Mouse (Mus musculus) MEL (cell line): ENCODE measurements around the gene Dctn1. TPM values are rescaled to one million over a fixed set of nuclear protein-coding genes. Genes with fewer than 3 reads are reported as not detected.

Source experiments
- DNase-seq: peaks from one replicate; pipeline ENCODE4 v3.0.0; 2011; ENCODE audit warnings: low read depth, low spot score
- H3K27ac ChIP-seq: 2 replicates; pipeline ENCODE4 v1.5.1; 2012; ENCODE audit warnings: low read depth, mild to moderate bottlenecking, control low read depth, low read length, moderate library complexity; ENCODE audit not compliant: control insufficient read depth
- H3K27me3 ChIP-seq, 2 experiments: fragments of 150-350 bp in 1 of 2; sonication (generic) in 1 of 2; 2 replicates each; pipeline ENCODE4 v1.6.1; 2012; ENCODE audit warnings: low read length in 2 of 2, mild to moderate bottlenecking in 2 of 2, improper control_type of control experiment in 1 of 2, moderate library complexity in 1 of 2; ENCODE audit not compliant: insufficient read depth in 2 of 2, control insufficient read depth in 1 of 2
- H3K36me3 ChIP-seq, 2 experiments: 2 replicates each; pipeline ENCODE4 v1.6.1; 2012 to 2014; ENCODE audit warnings: low read length in 2 of 2, improper control_type of control experiment in 1 of 2, inconsistent platforms in 1 of 2, mild to moderate bottlenecking in 1 of 2; ENCODE audit not compliant: insufficient read depth in 2 of 2, control insufficient read depth in 1 of 2
- H3K4me1 ChIP-seq, 2 experiments: fragments of 150-350 bp in 1 of 2; sonication (generic) in 1 of 2; 2 replicates each; pipeline ENCODE4 v1.6.1; 2012; ENCODE audit warnings: low read length in 2 of 2, improper control_type of control experiment in 1 of 2, mild to moderate bottlenecking in 1 of 2; ENCODE audit not compliant: insufficient read depth in 2 of 2, control insufficient read depth in 1 of 2
- H3K4me3 ChIP-seq, 2 experiments: fragments of 150-350 bp in 1 of 2; sonication (generic) in 1 of 2; 2 replicates each; pipeline ENCODE4 v1.5.1; 2012; ENCODE audit warnings: low read depth in 2 of 2, low read length in 2 of 2, mild to moderate bottlenecking in 2 of 2, moderate library complexity in 2 of 2, control low read depth in 1 of 2, improper control_type of control experiment in 1 of 2; ENCODE audit not compliant: control insufficient read depth in 1 of 2, insufficient read depth in 1 of 2
- H3K79me2 ChIP-seq: 2 replicates; pipeline ENCODE4 v1.6.1; 2012; ENCODE audit warnings: mild to moderate bottlenecking, low read length, moderate library complexity; ENCODE audit not compliant: control insufficient read depth, poor library complexity, insufficient read depth
- H3K9ac ChIP-seq: 2 replicates; pipeline ENCODE4 v1.6.1; 2012; ENCODE audit warnings: low read depth, mild to moderate bottlenecking, control low read depth, low read length, moderate library complexity; ENCODE audit not compliant: control insufficient read depth, poor library complexity, severe bottlenecking
- H3K9me3 ChIP-seq: fragments of 150-350 bp; sonication (generic); replicated peaks from 2 replicates; pipeline ENCODE4 v1.6.1; 2012; ENCODE audit warnings: mild to moderate bottlenecking, low read length, improper control_type of control experiment, moderate library complexity; ENCODE audit not compliant: insufficient read depth
- CHD1 ChIP-seq: IDR thresholded peaks from 2 replicates; pipeline ENCODE4 v1.6.1; 2012; ENCODE audit warnings: low read depth, mild to moderate bottlenecking, inconsistent platforms, low read length, improper control_type of control experiment
- E2F4 ChIP-seq: IDR thresholded peaks from 2 replicates; pipeline ENCODE4 v1.6.1; 2011; ENCODE audit warnings: low read depth, low read length, improper control_type of control experiment, borderline replicate concordance
- GABPA ChIP-seq: IDR thresholded peaks from 2 replicates; pipeline ENCODE4 v1.6.1; 2012; ENCODE audit warnings: low read depth, mild to moderate bottlenecking, inconsistent platforms, low read length, improper control_type of control experiment, moderate library complexity
- GATA1 ChIP-seq: IDR thresholded peaks from 2 replicates; pipeline ENCODE4 v1.6.1; 2011; ENCODE audit warnings: low read depth, low read length, improper control_type of control experiment
- KAT2A ChIP-seq: conservative IDR thresholded peaks from 2 replicates; pipeline ENCODE4 v1.6.1; 2012; ENCODE audit warnings: low read depth, low read length, improper control_type of control experiment, inconsistent platforms
- MAFK ChIP-seq: IDR thresholded peaks from 2 replicates; pipeline ENCODE4 v1.6.1; 2011; ENCODE audit warnings: low read depth, mild to moderate bottlenecking, low read length, improper control_type of control experiment, borderline replicate concordance
- MAX ChIP-seq: IDR thresholded peaks from 2 replicates; pipeline ENCODE4 v1.6.1; 2011; ENCODE audit warnings: low read length, improper control_type of control experiment
- MEF2A ChIP-seq: IDR thresholded peaks from 2 replicates; pipeline ENCODE4 v1.6.1; 2014; ENCODE audit warnings: low read depth, mild to moderate bottlenecking, inconsistent platforms, low read length, improper control_type of control experiment; ENCODE audit not compliant: poor library complexity, insufficient replicate concordance, severe bottlenecking; ENCODE audit errors: extremely low read depth
- MXI1 ChIP-seq: IDR thresholded peaks from 2 replicates; pipeline ENCODE4 v1.6.1; 2011; ENCODE audit warnings: mild to moderate bottlenecking, low read depth, low read length, improper control_type of control experiment
- MYC ChIP-seq: IDR thresholded peaks from 2 replicates; pipeline ENCODE4 v1.6.1; 2011; ENCODE audit warnings: low read depth, mild to moderate bottlenecking, low read length, improper control_type of control experiment, moderate library complexity
- NELFE ChIP-seq: IDR thresholded peaks from 2 replicates; pipeline ENCODE4 v1.6.1; 2011; ENCODE audit warnings: low read depth, low read length, improper control_type of control experiment
- NRF1 ChIP-seq: IDR thresholded peaks from 2 replicates; pipeline ENCODE4 v1.6.1; 2014; ENCODE audit warnings: low read depth, mild to moderate bottlenecking, inconsistent platforms, low read length, improper control_type of control experiment, moderate library complexity; ENCODE audit not compliant: poor library complexity, insufficient read depth, severe bottlenecking
- POLR2A ChIP-seq, 2 experiments: IDR thresholded peaks; 2 replicates each; pipeline ENCODE4 v1.6.1; 2011 to 2012; ENCODE audit warnings: low read length in 2 of 2, mild to moderate bottlenecking in 2 of 2, control low read depth in 1 of 2, improper control_type of control experiment in 1 of 2, low read depth in 1 of 2, moderate library complexity in 1 of 2; ENCODE audit not compliant: control insufficient read depth in 1 of 2, insufficient read depth in 1 of 2, poor library complexity in 1 of 2
- POLR2AphosphoS5 ChIP-seq: IDR thresholded peaks from 2 replicates; pipeline ENCODE4 v1.6.1; 2012; ENCODE audit warnings: low read depth, borderline replicate concordance, mild to moderate bottlenecking, inconsistent platforms, low read length, moderate library complexity, mixed read lengths
- SMC3 ChIP-seq: IDR thresholded peaks from 2 replicates; pipeline ENCODE4 v1.6.1; 2011; ENCODE audit warnings: low read depth, low read length, improper control_type of control experiment
- USF1 ChIP-seq: IDR thresholded peaks from 2 replicates; pipeline ENCODE4 v1.6.1; 2014; ENCODE audit warnings: low read depth, mild to moderate bottlenecking, inconsistent platforms, low read length, improper control_type of control experiment, moderate library complexity
- ZKSCAN1 ChIP-seq: IDR thresholded peaks from 2 replicates; pipeline ENCODE4 v1.6.1; 2012; ENCODE audit warnings: low read depth, mild to moderate bottlenecking, inconsistent platforms, low read length, improper control_type of control experiment, moderate library complexity
- polyA plus RNA-seq, 2 experiments: library from polyadenylated mRNA; stranded (reverse) in 1 of 2; unstranded in 1 of 2; fragments of >175 nt in 1 of 2; fragments of >200 nt in 1 of 2; gene quantifications; 2 replicates each; pipeline versions ENCODE4 v1.2.1 to v1.2.4; 2012; ENCODE audit warnings: low replicate concordance in 2 of 2, low read depth in 1 of 2; ENCODE audit not compliant: insufficient read length in 2 of 2, insufficient read depth in 1 of 2, missing spikeins in 1 of 2
- total RNA-seq: library from RNA; depleted of rRNA; stranded (reverse); fragments of 300-350 nt; gene quantifications from 2 replicates; pipeline ENCODE4 v1.2.3, GENCODE M21; 2012

Gene Dctn1
- total and polyA plus RNA-seq, 3 experiments = 23.3 to 81.9 TPM; not detected in 1

DNA sequence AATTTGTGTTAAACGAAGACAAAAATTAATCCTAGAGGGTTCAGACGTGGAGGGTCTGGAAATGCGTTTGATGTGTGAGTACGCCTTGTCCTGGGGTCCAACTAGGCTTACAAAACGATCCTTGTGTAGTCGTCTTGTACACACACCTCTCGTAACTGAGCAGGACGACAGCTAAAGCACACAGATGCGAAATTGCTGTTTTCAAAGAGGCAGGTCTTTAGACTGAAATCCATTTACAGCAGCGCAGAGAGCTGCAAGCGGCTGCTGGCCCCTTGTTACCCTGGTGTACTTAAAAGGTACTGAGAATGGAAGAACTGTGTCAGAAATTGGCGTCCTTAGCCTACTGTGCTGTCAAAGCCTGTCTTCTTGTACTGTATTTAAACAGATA lies 517 bp downstream of the Dctn1 start:
- peak overlapping the region; percentile 84 for H3K9ac ChIP-seq
- DNase-seq = peak; percentile 74
- H3K79me2 ChIP-seq = peaks cover 8% of the 10 kb centered on the region
- peak overlapping the region; percentile 20; the same call in 1 of the 2 replicates for H3K27ac ChIP-seq
- no peaks in the 10 kb centered on the region for H3K9me3 ChIP-seq
- H3K36me3 ChIP-seq = peaks cover 0 to 9% of the 10 kb centered on the region in 2 experiments; a peak in 2 of 4 replicates
- peaks cover 4 to 8% of the 10 kb centered on the region in 2 experiments; a peak in 3 of 4 replicates for H3K4me1 ChIP-seq
- peak overlapping the region; percentile 79 to 90 for H3K4me3 ChIP-seq
- H3K27me3 ChIP-seq = no peaks in the 10 kb centered on the region
- no peak for TF ChIP-seq POLR2A (IDR thresholded peaks at IDR 0.05; ENCODE audit: control insufficient read depth in 1 of 2, insufficient read depth in 1 of 2, low read depth in 1 of 2, low read length in 2 of 2, poor library complexity in 1 of 2)
- TF ChIP-seq MAX = no peak
- TF ChIP-seq, all 39 proteins: peak for 0

DNA sequence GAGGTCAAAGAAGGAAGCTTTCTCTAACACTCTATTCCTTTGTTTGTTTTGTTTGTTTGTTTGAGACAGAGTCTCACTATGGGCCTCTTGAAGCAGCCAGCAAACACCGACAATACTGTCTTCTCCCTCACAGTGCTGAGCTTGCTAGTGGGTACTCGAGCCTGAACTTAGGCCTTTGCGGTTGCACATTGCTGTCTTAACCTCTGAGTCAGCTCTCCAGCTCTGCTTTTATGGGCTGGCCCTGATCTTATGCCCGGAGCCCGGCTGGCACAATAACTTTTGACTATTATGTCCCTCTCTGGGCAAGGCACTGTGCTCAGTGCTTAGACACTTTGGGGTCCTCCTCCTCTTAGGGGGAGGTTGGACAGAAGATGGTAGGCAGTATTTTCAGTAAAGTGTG lies 4.2 kb downstream of the Dctn1 start:
- Histone ChIP-seq H3K27ac (no peak overlapping the region), H3K9me3 (no peaks in the 10 kb centered on the region), H3K36me3 (peaks cover 0 to 7% of the 10 kb centered on the region in 2 experiments; a peak in 2 of 4 replicates), H3K9ac (no peak overlapping the region), H3K4me1 (peaks cover 4 to 6% of the 10 kb centered on the region in 2 experiments; a peak in 2 of 4 replicates), H3K79me2 (peaks cover 8% of the 10 kb centered on the region), H3K4me3 (no peak overlapping the region), H3K27me3 (no peaks in the 10 kb centered on the region)
- no peak for TF ChIP-seq SMC3
- no peak for TF ChIP-seq KAT2A
- no peak for TF ChIP-seq MXI1
- TF ChIP-seq NELFE = no peak
- TF ChIP-seq NRF1 = no peak
- TF ChIP-seq GABPA = no peak
- TF ChIP-seq POLR2AphosphoS5 = no peak
- TF ChIP-seq ZKSCAN1 = no peak
- no peak for TF ChIP-seq MYC
- no peak for TF ChIP-seq USF1
- TF ChIP-seq CHD1 = no peak
- DNase-seq = no peak

DNA sequence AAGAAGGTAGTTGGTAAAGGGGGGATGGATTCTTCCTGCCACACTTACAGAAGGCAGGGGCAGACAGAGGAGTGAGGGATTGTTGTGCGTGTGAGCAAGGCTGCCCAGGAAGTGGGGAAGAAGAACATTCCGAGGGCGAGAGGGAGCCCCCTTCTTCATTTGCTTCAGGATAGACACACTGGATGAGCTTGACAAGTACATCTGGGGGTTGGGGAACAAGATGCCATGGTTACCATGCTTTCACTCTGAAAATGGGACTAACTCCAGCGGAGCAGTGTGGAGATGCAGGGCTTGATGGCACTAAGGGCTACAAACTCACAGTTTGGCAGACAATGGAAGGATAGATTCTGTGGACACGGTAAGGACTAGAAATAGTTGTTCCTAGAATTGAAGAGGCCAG lies 5.3 kb downstream of the Dctn1 start:
- Histone ChIP-seq H3K4me1 (peaks cover 4 to 8% of the 10 kb centered on the region in 2 experiments; a peak in 3 of 4 replicates), H3K9ac (no peak overlapping the region), H3K4me3 (no peak overlapping the region), H3K79me2 (peaks cover 3% of the 10 kb centered on the region), H3K27me3 (no peaks in the 10 kb centered on the region), H3K9me3 (no peaks in the 10 kb centered on the region), H3K27ac (no peak overlapping the region), H3K36me3 (peaks cover 0 to 7% of the 10 kb centered on the region in 2 experiments; a peak in 2 of 4 replicates)
- no peak for DNase-seq
- TF ChIP-seq GATA1 (no peak), MAFK (no peak), MEF2A (no peak), MXI1 (no peak), E2F4 (no peak)
